7 mouse cellular contexts compared by ENCODE assay signal in the genomic region with DNA sequence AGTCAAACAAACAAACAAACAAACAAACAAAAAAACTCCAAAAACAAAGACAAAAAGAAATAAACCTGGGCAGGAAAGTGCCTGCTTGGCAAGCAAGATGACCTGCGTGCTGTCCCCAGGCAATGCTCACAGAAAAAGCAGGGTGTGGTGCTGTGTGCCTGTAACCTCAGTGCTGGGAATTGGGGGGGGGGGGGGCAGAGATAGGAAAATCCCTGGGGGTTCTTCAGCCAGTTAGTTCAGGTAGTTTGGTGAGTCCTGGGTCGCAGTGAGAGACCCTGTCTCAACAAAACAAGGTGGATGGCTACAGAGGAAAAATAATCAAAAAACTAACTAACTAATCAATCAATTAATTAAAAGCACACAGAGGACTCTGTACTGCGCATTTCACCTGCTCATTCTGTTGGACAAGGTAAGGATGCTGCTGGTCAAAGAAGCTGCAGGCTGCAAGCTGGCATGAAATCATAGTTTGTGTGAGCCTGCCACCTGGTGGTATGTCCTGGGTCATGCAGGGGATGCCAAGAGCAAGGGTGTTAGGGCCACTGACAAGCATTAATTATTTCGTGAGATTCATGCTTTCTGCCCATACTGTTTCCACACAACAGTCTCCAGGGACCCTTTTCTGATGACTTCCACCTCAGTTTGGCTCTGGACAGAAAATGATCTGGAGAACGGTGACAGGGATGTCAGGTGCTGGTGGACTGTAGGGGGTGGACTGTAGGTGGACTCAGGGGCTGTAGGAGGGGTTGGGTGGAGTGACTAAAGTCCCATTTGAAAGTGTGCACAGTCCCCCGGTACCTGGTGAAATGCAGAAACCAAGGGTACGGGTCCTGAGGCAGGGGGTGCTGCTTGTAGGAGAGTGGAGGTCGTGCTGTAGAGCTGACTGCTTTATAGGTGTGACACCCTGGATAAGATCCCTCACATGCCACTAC. TPM values are rescaled to one million over a fixed set of nuclear protein-coding genes. Genes with fewer than 3 reads are reported as not detected.
DNase-seq lines count a peak whose midpoint lies in the region; ATAC-seq and TF ChIP-seq lines count a peak whose summit lies in the region.

No protein-coding gene starts in this region.

- ATAC-seq in midbrain, embryonic 15.5 days (replicated peaks), result peak; percentile 86

- no peaks in the 10 kb centered on the region for H3K36me3 ChIP-seq in midbrain, embryonic 15.5 days (replicated peaks)

- H3K4me3 ChIP-seq in gastrocnemius, adult 2 months, result no peak overlapping the region
- H3K4me3 ChIP-seq in midbrain, embryonic 15.5 days, result no peak overlapping the region

- H3K4me2 ChIP-seq in midbrain, embryonic 15.5 days, result no peak overlapping the region

- TF ChIP-seq CTCF in gastrocnemius, adult 2 months (IDR thresholded peaks at IDR 0.05), result peak; percentile 94

- no peaks in the 10 kb centered on the region for H3K9me3 ChIP-seq in midbrain, embryonic 15.5 days

- intact Hi-C loops in gastrocnemius, adult 2 months (cut with DNase I), result loop anchor here (1.0 kb wide), 1 partner anchor 144 kb away; no protein-coding TSS in a partner anchor
- intact Hi-C loops in left cerebral cortex, postnatal 36 days (cut with DNase I), result loop anchor here (1.0 to 10.0 kb wide), 2 partner anchors 145 to 554 kb away; no protein-coding TSS in a partner anchor

- H3K27me3 ChIP-seq in midbrain, embryonic 15.5 days (replicated peaks), result no peaks in the 10 kb centered on the region

- H3K4me1 ChIP-seq in midbrain, embryonic 15.5 days, result no peaks in the 10 kb centered on the region

- WGBS in midbrain, embryonic 15.5 days, result 59% methylated on average over 8 of the region's 8 CpGs

- H3K27ac ChIP-seq in gastrocnemius, adult 2 months, result no peak overlapping the region
- H3K27ac ChIP-seq in midbrain, embryonic 15.5 days, result no peak overlapping the region

- DNase-seq in adrenal gland, adult 18-20 months (ENCODE audit: low spot score in 2 of 2), result peak; percentile 84
- peak; percentile 81 to 89 for DNase-seq in cerebellum, postnatal 4 days (ENCODE audit: low spot score in 2 of 2)
- peak; percentile 75 for DNase-seq in gastrocnemius, adult 2 months
- DNase-seq in kidney, adult 11 months, result peak; percentile 70
- peak; percentile 68 to 79 for DNase-seq in left cerebral cortex, postnatal 36 days (ENCODE audit: low spot score in 2 of 2)
- peak; percentile 61 to 83 for DNase-seq in spleen, adult 18-20 months

- no peak overlapping the region for H3K9ac ChIP-seq in midbrain, embryonic 15.5 days

RNA-seq across cellular contexts. Expression of a gene that starts 10.6 kb away (rescaled TPM):
- not detected for total RNA-seq in adrenal gland, adult 18-20 months (2021)
- total RNA-seq in gastrocnemius, adult 2 months (2021), result not detected
- not detected for total RNA-seq in left cerebral cortex, postnatal 36 days (2021)
- 0.17 TPM in 1 of 2 replicates, not detected in the other for polyA plus RNA-seq in midbrain, embryonic 15.5 days (2015; fragmentation: Nextera tagmentation; extraction: Ambion mirVana)

RNA-seq across cellular contexts. Expression of a gene that starts 36.0 kb away (rescaled TPM):
- 10 to 100 TPM; 43.3 to 70.4 TPM for total RNA-seq in adrenal gland, adult 18-20 months (2021)
- total RNA-seq in gastrocnemius, adult 2 months (2021), result 10 to 100 TPM; 26.9 to 32.3 TPM
- total RNA-seq in left cerebral cortex, postnatal 36 days (2021), result 10 to 100 TPM; 17.4 to 19.5 TPM
- 16.7 and 18.5 TPM in 2 replicates for polyA plus RNA-seq in midbrain, embryonic 15.5 days (2015; fragmentation: Nextera tagmentation; extraction: Ambion mirVana)
